Mouse (Mus musculus) CH12.LX (cell line): Measurements from ENCODE around the gene Anxa3.

ENCODE experiments used
- CTCF ChIP-seq, 2 experiments: IDR thresholded peaks in 1 of 2; conservative IDR thresholded peaks in 1 of 2; 2 replicates each; pipeline ENCODE4 v1.5.1; 2011 to 2012; ENCODE audit warnings: low read depth in 2 of 2, low read length in 2 of 2, improper control_type of control experiment in 1 of 2, inconsistent platforms in 1 of 2, mild to moderate bottlenecking in 1 of 2, moderate library complexity in 1 of 2
- EP300 ChIP-seq: IDR thresholded peaks from 2 replicates; pipeline ENCODE4 v1.6.1; 2011; ENCODE audit warnings: low read length, improper control_type of control experiment
- HCFC1 ChIP-seq: IDR thresholded peaks from 2 replicates; pipeline ENCODE4 v1.6.1; 2012; ENCODE audit warnings: low read depth, mild to moderate bottlenecking, inconsistent platforms, low read length, improper control_type of control experiment
- IRF4 ChIP-seq: IDR thresholded peaks from 2 replicates; pipeline ENCODE4 v1.6.1; 2014; ENCODE audit warnings: low read depth, mild to moderate bottlenecking, inconsistent platforms, low read length, improper control_type of control experiment
- JUND ChIP-seq: conservative IDR thresholded peaks from 2 replicates; pipeline ENCODE4 v1.6.1; 2011; ENCODE audit warnings: low read depth, low read length, improper control_type of control experiment
- MAZ ChIP-seq: IDR thresholded peaks from 2 replicates; pipeline ENCODE4 v1.6.1; 2012; ENCODE audit warnings: low read depth, mild to moderate bottlenecking, inconsistent platforms, low read length, improper control_type of control experiment, moderate library complexity
- NRF1 ChIP-seq: IDR thresholded peaks from 2 replicates; pipeline ENCODE4 v1.6.1; 2014; ENCODE audit warnings: low read depth, mild to moderate bottlenecking, inconsistent platforms, low read length, improper control_type of control experiment, moderate library complexity
- POLR2A ChIP-seq: IDR thresholded peaks from 2 replicates; pipeline ENCODE4 v1.6.1; 2011; ENCODE audit warnings: low read depth, mild to moderate bottlenecking, improper control_type of control experiment, low read length
- POLR2AphosphoS2 ChIP-seq: IDR thresholded peaks from 2 replicates; pipeline ENCODE4 v1.6.1; 2011; ENCODE audit warnings: low read depth, low read length, improper control_type of control experiment
- RCOR1 ChIP-seq: conservative IDR thresholded peaks from 2 replicates; pipeline ENCODE4 v1.6.1; 2012; ENCODE audit warnings: low read depth, mild to moderate bottlenecking, inconsistent platforms, low read length, improper control_type of control experiment
- SIN3A ChIP-seq: IDR thresholded peaks from 2 replicates; pipeline ENCODE4 v1.6.1; 2012; ENCODE audit warnings: low read length, improper control_type of control experiment, inconsistent platforms
- SMC3 ChIP-seq: IDR thresholded peaks from 2 replicates; pipeline ENCODE4 v1.6.1; 2011; ENCODE audit warnings: low read depth, low read length, improper control_type of control experiment
- TCF12 ChIP-seq: IDR thresholded peaks from 2 replicates; pipeline ENCODE4 v1.6.1; 2014; ENCODE audit warnings: low read depth, mild to moderate bottlenecking, inconsistent platforms, low read length, improper control_type of control experiment
- ZKSCAN1 ChIP-seq: IDR thresholded peaks from 2 replicates; pipeline ENCODE4 v1.6.1; 2012; ENCODE audit warnings: low read depth, inconsistent platforms, low read length, improper control_type of control experiment, borderline replicate concordance

DNA sequence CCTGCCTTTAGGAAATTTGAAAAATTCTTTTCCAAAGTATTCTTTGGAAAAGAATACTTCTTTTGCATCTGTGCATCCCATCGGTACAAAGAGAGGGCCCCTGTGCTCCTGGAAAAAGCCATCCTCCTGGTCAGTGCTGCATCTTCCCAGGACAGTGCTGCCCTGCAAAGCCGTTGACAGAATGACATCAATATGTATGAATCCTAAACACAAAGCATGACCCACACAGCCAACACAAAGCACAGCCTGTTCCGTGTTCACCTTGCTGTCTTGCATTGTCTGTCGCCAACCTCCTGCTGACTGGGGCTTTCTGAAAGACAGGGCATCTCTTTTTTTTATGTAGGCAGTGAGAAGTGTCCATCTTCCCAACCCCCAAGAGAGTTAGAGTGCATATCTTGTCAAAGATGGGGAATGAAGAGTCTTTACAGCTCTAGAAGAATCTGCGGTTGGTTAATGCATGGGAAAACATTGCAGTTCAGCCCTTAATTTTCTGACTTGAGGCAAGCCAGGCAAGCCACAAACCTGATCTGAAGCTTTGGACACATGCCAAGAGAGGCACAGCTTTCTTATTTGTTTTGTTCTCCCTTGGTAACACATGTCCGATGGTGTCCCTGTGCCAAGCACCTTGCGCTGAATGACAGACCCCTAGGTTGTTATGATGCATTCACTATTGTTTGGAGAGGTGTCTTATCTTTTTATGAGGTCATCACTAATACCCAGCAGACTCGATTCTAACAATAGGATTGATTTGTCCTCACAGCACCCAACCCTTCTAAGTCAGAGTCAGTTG, 45.7 kb upstream of the Anxa3 start:
- no peak for TF ChIP-seq POLR2A
- no peak for TF ChIP-seq CTCF (conservative IDR thresholded peaks at IDR 0.05 in 1 of 2, IDR thresholded peaks at IDR 0.05 in 1 of 2; ENCODE audit: low read depth in 2 of 2, low read length in 2 of 2)
- no peak for TF ChIP-seq RCOR1
- TF ChIP-seq NRF1, result no peak
- no peak for TF ChIP-seq EP300
- no peak for TF ChIP-seq SMC3
- no peak for TF ChIP-seq SIN3A
- TF ChIP-seq ZKSCAN1, result no peak
- TF ChIP-seq TCF12, result no peak
- TF ChIP-seq MAZ, result no peak
- no peak for TF ChIP-seq HCFC1
- TF ChIP-seq IRF4, result no peak
- no peak for TF ChIP-seq POLR2AphosphoS2
- TF ChIP-seq JUND, result no peak
